Mouse (Mus musculus): ENCODE measurements at regions not wholly inside any gene's neighbourhood (a gene's known extent, or its start where the extent isn't known, plus 50 kb on each side); places are given as distances from the start of the nearest gene placed in this dataset.

- Histone ChIP-seq H3K27me3 (ENCODE audit: control insufficient read depth in 1 of 2, insufficient read depth in 2 of 2, low read length in 2 of 2) (no peaks in the 10 kb centered on the region), H3K9me3 (replicated peaks; ENCODE audit: insufficient read depth, low read length) (no peaks in the 10 kb centered on the region), H3K27ac (ENCODE audit: control insufficient read depth, low read depth, low read length) (no peak overlapping the region), H3K4me1 (ENCODE audit: control insufficient read depth in 1 of 2, insufficient read depth in 2 of 2, low read length in 2 of 2) (no peaks in the 10 kb centered on the region), H3K79me2 (ENCODE audit: control insufficient read depth, insufficient read depth, low read length, poor library complexity) (no peaks in the 10 kb centered on the region), H3K9ac (ENCODE audit: control insufficient read depth, low read depth, low read length, poor library complexity, severe bottlenecking) (no peak overlapping the region), H3K36me3 (ENCODE audit: control insufficient read depth in 1 of 2, insufficient read depth in 2 of 2, low read length in 2 of 2) (no peaks in the 10 kb centered on the region), H3K4me3 (ENCODE audit: control insufficient read depth in 1 of 2, insufficient read depth in 1 of 2, low read depth in 2 of 2, low read length in 2 of 2) (no peak overlapping the region)
- no peak for DNase-seq (ENCODE audit: low read depth, low spot score)
- no peak for TF ChIP-seq BHLHE40 (IDR thresholded peaks at IDR 0.05; ENCODE audit: borderline replicate concordance, low read depth, low read length)
- TF ChIP-seq ZKSCAN1 (IDR thresholded peaks at IDR 0.05; ENCODE audit: low read depth, low read length) = no peak
- no peak for TF ChIP-seq POLR2AphosphoS2 (IDR thresholded peaks at IDR 0.05; ENCODE audit: low read length)
- no peak for TF ChIP-seq MXI1 (IDR thresholded peaks at IDR 0.05; ENCODE audit: low read depth, low read length)
- TF ChIP-seq RAD21 (IDR thresholded peaks at IDR 0.05; ENCODE audit: low read depth, low read length) = no peak
- no peak for TF ChIP-seq SIN3A (IDR thresholded peaks at IDR 0.05; ENCODE audit: low read length)
These were observed 106.9 kb downstream of the Tmem170b start for GRCm38 (mm10) chr13:41712616-41713015.
